Mouse (Mus musculus) central nervous system, embryonic 18 days (tissue): ENCODE data around the gene Appl2. TPM values are rescaled to one million over a fixed set of nuclear protein-coding genes. Genes with fewer than 3 reads are reported as not detected.

Experiments used
- polyA plus RNA-seq: library from polyadenylated mRNA; depleted of rRNA; stranded (reverse); fragments of >200 nt; gene quantifications from 2 replicates; pipeline ENCODE4 v1.2.3, GENCODE M21; 2012; rRNA removed

Gene Appl2
- 27.7 and 30.1 TPM in 2 replicates for polyA plus RNA-seq

GRCm38 (mm10) chr10:83648131-83649020, at the start of gene Appl2:
TSS of gene Appl2 (minus strand) at chr10:83648738.

Other genes starting within 250 kb of the Appl2 start
- gene Aldh1l2, start 114.6 kb downstream of the Appl2 start, polyA plus RNA-seq: 26.5 and 29.4 TPM in 2 replicates
- gene Washc4, start 105.0 kb downstream of the Appl2 start, polyA plus RNA-seq: 14.0 and 15.9 TPM in 2 replicates
- 61.9 and 66.1 TPM in 2 replicates for gene 1500009L16Rik, start 74.1 kb upstream of the Appl2 start, polyA plus RNA-seq